8 mouse cellular contexts compared by ENCODE assay signal in the genomic region with DNA sequence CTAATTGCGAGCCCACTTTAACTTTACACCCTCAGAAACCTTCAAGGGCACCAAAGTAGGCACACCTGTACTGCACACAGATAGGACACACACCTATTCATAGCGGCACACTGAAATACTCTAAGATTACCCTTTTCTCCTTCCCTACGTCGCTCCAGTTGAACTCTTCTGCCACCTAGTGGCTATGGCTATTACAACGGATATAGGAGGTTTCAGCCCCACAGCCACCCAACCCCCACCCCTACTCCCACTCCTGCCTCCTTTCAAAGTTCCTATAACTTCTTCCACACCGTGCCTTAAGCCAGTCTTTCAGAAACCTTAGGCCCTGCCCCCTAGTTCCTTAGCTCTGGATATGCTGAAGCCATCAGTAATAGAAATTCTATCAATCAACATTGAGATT. TPM values are rescaled to one million over a fixed set of nuclear protein-coding genes. Genes with fewer than 3 reads are reported as not detected.
DNase-seq lines count a peak whose midpoint lies in the region; ATAC-seq and TF ChIP-seq lines count a peak whose summit lies in the region.

No protein-coding gene starts in this region.

- no peaks in the 10 kb centered on the region for H3K4me1 ChIP-seq in kidney, postnatal 0 days (replicated peaks; ENCODE audit: insufficient read depth, low read length)
- H3K4me1 ChIP-seq in liver, embryonic 16.5 days (ENCODE audit: control insufficient read depth, low read depth, low read length): peaks cover 54% of the 10 kb centered on the region

- ATAC-seq in kidney, postnatal 0 days (replicated peaks; ENCODE audit: low FRiP score, low read depth): no peak
- ATAC-seq in liver, embryonic 16.5 days (ENCODE audit: low read depth): no peak

- DNase-seq in adrenal gland, adult (ENCODE audit: inconsistent age in 2 of 2, low spot score in 1 of 2): peak; percentile 55 to 89
- DNase-seq in adrenal gland, adult 8-10 months: no peak
- peak; percentile 65 for DNase-seq in right cerebral cortex, adult 18-20 months
- no peak for DNase-seq in right cerebral cortex, postnatal 25 days
- DNase-seq in embryo, embryonic 11.5 days (ENCODE audit: low read depth, low spot score): peak; percentile 57
- DNase-seq in kidney, postnatal 0 days (ENCODE audit: low spot score): peak; percentile 83
- peak; percentile 33 for DNase-seq in skeletal muscle tissue, adult 2 months (ENCODE audit: low read depth, low spot score)

- H3K36me3 ChIP-seq in kidney, postnatal 0 days (ENCODE audit: insufficient read depth, low read length): no peaks in the 10 kb centered on the region
- no peaks in the 10 kb centered on the region for H3K36me3 ChIP-seq in liver, embryonic 16.5 days (ENCODE audit: control insufficient read depth, insufficient read depth)

- peak; percentile 85 for TF ChIP-seq CTCF in kidney, postnatal 0 days (IDR thresholded peaks at IDR 0.05; ENCODE audit: low read depth)

- no peaks in the 10 kb centered on the region for H3K9me3 ChIP-seq in kidney, postnatal 0 days (replicated peaks; ENCODE audit: low read length)
- H3K9me3 ChIP-seq in liver, embryonic 16.5 days (replicated peaks; ENCODE audit: control insufficient read depth, low read length): no peaks in the 10 kb centered on the region

- WGBS in kidney, postnatal 0 days: 10% methylated on average over 6 of the region's 6 CpGs
- 4% methylated on average over 6 of the region's 6 CpGs for WGBS in liver, embryonic 16.5 days (ENCODE audit: insufficient replicate concordance)

- no peak overlapping the region for H3K27ac ChIP-seq in kidney, postnatal 0 days
- H3K27ac ChIP-seq in liver, embryonic 16.5 days (ENCODE audit: low read length): no peak overlapping the region

- no peak overlapping the region for H3K9ac ChIP-seq in kidney, postnatal 0 days (ENCODE audit: low read depth, low read length)
- no peak overlapping the region for H3K9ac ChIP-seq in liver, embryonic 16.5 days (ENCODE audit: low read depth, low read length)

- H3K4me3 ChIP-seq in kidney, postnatal 0 days (replicated peaks; ENCODE audit: low read depth, low read length): no peak overlapping the region
- no peak overlapping the region for H3K4me3 ChIP-seq in liver, embryonic 16.5 days (ENCODE audit: low read depth, low read length)

- H3K4me2 ChIP-seq in kidney, postnatal 0 days (ENCODE audit: low read length): no peak overlapping the region
- H3K4me2 ChIP-seq in liver, embryonic 16.5 days (ENCODE audit: low read depth, low read length): peak overlapping the region; percentile 25; the same call in 1 of the 2 replicates

- H3K27me3 ChIP-seq in kidney, postnatal 0 days (ENCODE audit: insufficient read depth, low read length): no peaks in the 10 kb centered on the region
- no peaks in the 10 kb centered on the region for H3K27me3 ChIP-seq in liver, embryonic 16.5 days (ENCODE audit: control insufficient read depth, insufficient read depth, low read depth, low read length)

RNA-seq across cellular contexts. Expression of a gene that starts 14.9 kb away (rescaled TPM):
- not detected for total RNA-seq in adrenal gland, adult 8-10 months (2022)
- 0.04 TPM in 1 of 2 replicates, not detected in the other for polyA plus RNA-seq in kidney, postnatal 0 days (2015; fragmentation: Nextera tagmentation; extraction: Ambion mirVana)
- 0.05 and 0.07 TPM in 2 replicates for polyA plus RNA-seq in liver, embryonic 16.5 days (2015; fragmentation: Nextera tagmentation; extraction: Ambion mirVana)

RNA-seq across cellular contexts. Expression of a gene that starts 24.2 kb away (rescaled TPM):
- total RNA-seq in adrenal gland, adult 8-10 months (2022): 10 to 100 TPM; 27.2 to 31.9 (median 28.8) TPM
- polyA plus RNA-seq in kidney, postnatal 0 days (2015; fragmentation: Nextera tagmentation; extraction: Ambion mirVana): 45.3 and 47.1 TPM in 2 replicates
- polyA plus RNA-seq in liver, embryonic 16.5 days (2015; fragmentation: Nextera tagmentation; extraction: Ambion mirVana): 19.1 and 20.9 TPM in 2 replicates

Comparison
In these comparisons a context has a peak if more than half of its experiments do, and no peak if none do; other contexts are left out.
1. DNase-seq: peak in adrenal gland, adult (2 of 2), right cerebral cortex, adult 18-20 months (single experiment), embryo, embryonic 11.5 days (single experiment), kidney, postnatal 0 days (single experiment) and skeletal muscle tissue, adult 2 months (single experiment); none in adrenal gland, adult 8-10 months (single experiment) and right cerebral cortex, postnatal 25 days (single experiment).